Mouse (Mus musculus) heart, embryonic 14.5 days (tissue): ENCODE results near the gene Oas3. TPM values are rescaled to one million over a fixed set of nuclear protein-coding genes. Genes with fewer than 3 reads are reported as not detected.

Experiments used
- ATAC-seq: fragments of 200-750 bp; cut with Nextera tagmentation; 2 replicates; pipeline ENCODE4 v1.8.0; 2017; ENCODE audit warnings: low read depth, moderate TSS enrichment; ENCODE audit not compliant: insufficient number of reproducible peaks, insufficient read depth, low FRiP score
- H3K27ac ChIP-seq, 2 experiments: fragments of 200-500 bp in 1 of 2; fragments of 300-500 bp in 1 of 2; sonication (generic) in 1 of 2; replicated peaks in 1 of 2; 2 replicates each; pipeline ENCODE4 v1.5.1; 2012 to 2014; ENCODE audit warnings: low read depth in 2 of 2, low read length in 2 of 2, control low read depth in 1 of 2, mild to moderate bottlenecking in 1 of 2, mixed read lengths in 1 of 2; ENCODE audit not compliant: control insufficient read depth in 1 of 2, insufficient read depth in 1 of 2
- H3K27me3 ChIP-seq: fragments of 300-500 bp; sonication (generic); 2 replicates; pipeline ENCODE4 v1.6.1; 2014; ENCODE audit warnings: mild to moderate bottlenecking, low read length, control low read depth; ENCODE audit not compliant: control insufficient read depth, insufficient read depth
- H3K36me3 ChIP-seq: fragments of 300-500 bp; sonication (generic); 2 replicates; pipeline ENCODE4 v1.6.1; 2014; ENCODE audit warnings: mild to moderate bottlenecking, control low read depth, low read length, mixed read lengths; ENCODE audit not compliant: control insufficient read depth, insufficient read depth
- H3K4me1 ChIP-seq, 2 experiments: fragments of 200-500 bp in 1 of 2; fragments of 300-500 bp in 1 of 2; sonication (generic) in 1 of 2; 2 replicates each; pipeline ENCODE4 v1.6.1; 2012 to 2014; ENCODE audit warnings: low read length in 2 of 2, control low read depth in 1 of 2, mixed read lengths in 1 of 2; ENCODE audit not compliant: control insufficient read depth in 2 of 2, insufficient read depth in 2 of 2
- H3K4me2 ChIP-seq: fragments of 300-500 bp; sonication (generic); 2 replicates; pipeline ENCODE4 v1.6.1; 2014; ENCODE audit warnings: mild to moderate bottlenecking, low read length
- H3K4me3 ChIP-seq, 2 experiments: fragments of 200-500 bp in 1 of 2; fragments of 300-500 bp in 1 of 2; sonication (generic) in 1 of 2; 2 replicates each; pipeline ENCODE4 v1.5.1; 2012 to 2014; ENCODE audit warnings: low read length in 2 of 2, mild to moderate bottlenecking in 2 of 2, control low read depth in 1 of 2, low read depth in 1 of 2, moderate library complexity in 1 of 2; ENCODE audit not compliant: control insufficient read depth in 1 of 2, insufficient read depth in 1 of 2
- H3K9ac ChIP-seq: fragments of 300-500 bp; sonication (generic); 2 replicates; pipeline ENCODE4 v1.6.1; 2014; ENCODE audit warnings: mild to moderate bottlenecking, low read length
- H3K9me3 ChIP-seq: fragments of 300-500 bp; sonication (generic); 2 replicates; pipeline ENCODE4 v1.6.1; 2016; ENCODE audit warnings: low read length, control low read depth; ENCODE audit not compliant: control insufficient read depth
- WGBS: fragments of 180-500 bp; shearing (Covaris S2); extraction: QIAGEN DNeasy Blood & Tissue Kit; methylation state at CpG from one replicate; pipeline ENCODE4 v1.1.7; 2014; 5-methylcytosine and 5-hydroxymethylcytosine counted together
- polyA plus RNA-seq: library from polyadenylated mRNA; unstranded; fragments of >200 nt; fragmentation: Nextera tagmentation; extraction: Ambion mirVana; gene quantifications from 2 replicates; pipeline ENCODE4 v1.2.1, GENCODE M21; 2014

Oas3 gene
- polyA plus RNA-seq, 1 experiment from 2014 or later = 0.27 TPM

GRCm38 (mm10) chr5:120704421-120704820 is 73.0 kb downstream of the Oas3 start:
- H3K27me3 ChIP-seq = peaks cover 68% of the 10 kb centered on the region
- WGBS = 45% methylated on average over 6 of the region's 6 CpGs

GRCm38 (mm10) chr5:120703660-120704059 is 73.8 kb downstream of the Oas3 start:
- WGBS = 75% methylated on average over 3 of the region's 3 CpGs
- H3K4me3 ChIP-seq = no peak overlapping the region
- H3K9me3 ChIP-seq = no peaks in the 10 kb centered on the region
- no peak overlapping the region for H3K9ac ChIP-seq
- no peak overlapping the region for H3K4me2 ChIP-seq
- no peaks in the 10 kb centered on the region for H3K4me1 ChIP-seq
- no peak overlapping the region for H3K27ac ChIP-seq
- H3K27me3 ChIP-seq = peaks cover 65% of the 10 kb centered on the region
- no peaks in the 10 kb centered on the region for H3K36me3 ChIP-seq
- no peak for ATAC-seq

More at GRCm38 (mm10) chr5:120704421-120704820, 73.0 kb downstream of the Oas3 start:
- no peaks in the 10 kb centered on the region for H3K9me3 ChIP-seq
- ATAC-seq = no peak
- H3K36me3 ChIP-seq = no peaks in the 10 kb centered on the region
- H3K4me3 ChIP-seq = no peak overlapping the region
- H3K4me2 ChIP-seq = no peak overlapping the region
- no peaks in the 10 kb centered on the region for H3K4me1 ChIP-seq
- no peak overlapping the region for H3K27ac ChIP-seq
- H3K9ac ChIP-seq = no peak overlapping the region

Other genes starting within 250 kb of the Oas3 start
- gene Tpcn1, start 189.0 kb downstream of the Oas3 start, polyA plus RNA-seq = 14.5 and 17.1 TPM in 2 replicates
- 0.43 TPM in 1 of 2 replicates, not detected in the other for gene Iqcd, start 188.6 kb downstream of the Oas3 start, polyA plus RNA-seq
- gene Rita1, start 165.1 kb downstream of the Oas3 start, polyA plus RNA-seq = 5.6 and 6.2 TPM in 2 replicates
- gene Ddx54, start 164.9 kb downstream of the Oas3 start, polyA plus RNA-seq = 17.9 and 18.9 TPM in 2 replicates
- gene Cfap73, start 143.4 kb downstream of the Oas3 start, polyA plus RNA-seq = not detected in 2 replicates
- gene Rasal1, start 128.8 kb downstream of the Oas3 start, polyA plus RNA-seq = 0.54 TPM in 1 of 2 replicates, not detected in the other
- gene Dtx1, start 65.7 kb downstream of the Oas3 start, polyA plus RNA-seq = 0.27 and 0.54 TPM in 2 replicates
- 0.43 and 0.58 TPM in 2 replicates for gene Oas2, start 27.8 kb downstream of the Oas3 start, polyA plus RNA-seq
- not detected in 2 replicates for gene Oas1e, start 17.9 kb upstream of the Oas3 start, polyA plus RNA-seq
- 0.31 and 0.55 TPM in 2 replicates for gene Oas1c, start 34.9 kb upstream of the Oas3 start, polyA plus RNA-seq
- gene Oas1f, start 69.7 kb upstream of the Oas3 start, polyA plus RNA-seq = not detected in 2 replicates
- gene Oas1h, start 83.8 kb upstream of the Oas3 start, polyA plus RNA-seq = not detected in 2 replicates
- gene Oas1g, start 110.0 kb upstream of the Oas3 start, polyA plus RNA-seq = 0.45 and 0.50 TPM in 2 replicates
- 1.4 and 1.9 TPM in 2 replicates for gene Oas1a, start 129.9 kb upstream of the Oas3 start, polyA plus RNA-seq
- not detected in 2 replicates for gene Oas1d, start 136.9 kb upstream of the Oas3 start, polyA plus RNA-seq
- not detected in 2 replicates for gene Rph3a, start 232.4 kb upstream of the Oas3 start, polyA plus RNA-seq